Mouse (Mus musculus) mouse embryonic stem cell (cell line): Measurements from ENCODE around the gene Hist1h1b.
"Not testable (repeated sequence)": the region's sequence is repeated elsewhere in the genome, so short reads cannot be mapped to it uniquely, and the experiment has no call there.

Experiments used
- in situ Hi-C, 2 experiments: fragments of 300-500 bp; cut with MboI; formaldehyde crosslinking; loops; 1 replicate in 1 of 2; 3 replicates in 1 of 2; pipeline ENCODE4 v1.14.3; 2019 to 2020; ENCODE audit warnings: low sequenced_read_pairs in 2 of 2, low pct_unique_long_range_greater_than_20kb in 1 of 2, mixed read lengths in 1 of 2; ENCODE audit not compliant: unreplicated experiment in 1 of 2

Hist1h1b gene

GRCm38 (mm10) chr13:21779767-21780731, at the start of gene Hist1h1b:
TSS of gene Hist1h1b (minus strand) at chr13:21780625.
- in situ Hi-C loops: no loop called here

GRCm38 (mm10) chr13:21828511-21828910, 48.1 kb upstream of the Hist1h1b start:
- in situ Hi-C loops: no loop called here

- in situ Hi-C loops: not testable (repeated sequence)
Observed at GRCm38 (mm10) chr13:21820082-21820890, 39.9 kb upstream of the Hist1h1b start.

GRCm38 (mm10) chr13:21812092-21812491, 31.7 kb upstream of the Hist1h1b start:
- in situ Hi-C loops: not testable (repeated sequence)

GRCm38 (mm10) chr13:21811539-21811938, 31.1 kb upstream of the Hist1h1b start, which contains the start of gene Hist1h4m:
TSS of gene Hist1h4m (plus strand) at chr13:21811746.
- in situ Hi-C loops: not testable (repeated sequence)

GRCm38 (mm10) chr13:21811074-21811473, 30.6 kb upstream of the Hist1h1b start:
- in situ Hi-C loops: not testable (repeated sequence)

- in situ Hi-C loops: not testable (repeated sequence)
Observed at GRCm38 (mm10) chr13:21810073-21810472, 29.6 kb upstream of the Hist1h1b start, which contains the start of the genes Hist1h2bq and Hist1h2ao. TSS of gene Hist1h2bq (minus strand) at chr13:21810197. TSS of gene Hist1h2ao (plus strand) at chr13:21810465.

GRCm38 (mm10) chr13:21803058-21803457, 22.6 kb upstream of the Hist1h1b start:
- in situ Hi-C loops: not testable (repeated sequence)

- in situ Hi-C loops: not testable (repeated sequence)
Observed at GRCm38 (mm10) chr13:21797163-21797562, 16.7 kb upstream of the Hist1h1b start.

GRCm38 (mm10) chr13:21795584-21795983, 15.2 kb upstream of the Hist1h1b start:
- in situ Hi-C loops: no loop called here

- in situ Hi-C loops: no loop called here
Observed at GRCm38 (mm10) chr13:21790601-21791283, 10.3 kb upstream of the Hist1h1b start.

GRCm38 (mm10) chr13:21789925-21790324, 9.5 kb upstream of the Hist1h1b start:
- in situ Hi-C loops: no loop called here

GRCm38 (mm10) chr13:21787760-21788593, 7.6 kb upstream of the Hist1h1b start:
- in situ Hi-C loops: no loop called here

GRCm38 (mm10) chr13:21786899-21787629, 6.6 kb upstream of the Hist1h1b start, which contains the start of the genes Hist1h2an and Hist1h2bp:
TSS of gene Hist1h2an (minus strand) at chr13:21787218.
TSS of gene Hist1h2bp (plus strand) at chr13:21787461.
- in situ Hi-C loops: not testable (repeated sequence)

- in situ Hi-C loops: no loop called here
Observed at GRCm38 (mm10) chr13:21786189-21786898, 5.9 kb upstream of the Hist1h1b start.

- in situ Hi-C loops: no loop called here
Observed at GRCm38 (mm10) chr13:21784311-21784710, 3.9 kb upstream of the Hist1h1b start.
